Mouse (Mus musculus) liver, embryonic 11.5 days (tissue): ENCODE results near the gene P3h3. TPM values are rescaled to one million over a fixed set of nuclear protein-coding genes. Genes with fewer than 3 reads are reported as not detected.
A peak's percentile ranks its signal among the peaks of the same experiment; 100 is the strongest.

Experiments used
- ATAC-seq: fragments of 200-750 bp; cut with Nextera tagmentation; replicated peaks from 2 replicates; pipeline ENCODE4 v1.8.0; 2017; ENCODE audit warnings: moderate number of reproducible peaks, mild to moderate bottlenecking, moderate TSS enrichment, moderate library complexity; ENCODE audit not compliant: low FRiP score
- DNase-seq: peaks from one replicate; pipeline ENCODE4 v3.0.0-alpha.2; 2017; ENCODE audit warnings: low spot score
- H3K27ac ChIP-seq: fragments of 300-500 bp; sonication (generic); 2 replicates; pipeline ENCODE4 v1.5.1; 2014; ENCODE audit warnings: mild to moderate bottlenecking, low read depth, low read length, control low read depth
- H3K27me3 ChIP-seq: fragments of 300-500 bp; sonication (generic); replicated peaks from 2 replicates; pipeline ENCODE4 v1.6.1; 2014; ENCODE audit warnings: low read length, mixed read lengths; ENCODE audit not compliant: control insufficient read depth, insufficient read depth
- H3K36me3 ChIP-seq: fragments of 300-500 bp; sonication (generic); 2 replicates; pipeline ENCODE4 v1.6.1; 2014; ENCODE audit warnings: mild to moderate bottlenecking, low read length, moderate library complexity, mixed read lengths; ENCODE audit not compliant: control insufficient read depth, insufficient read depth
- H3K4me1 ChIP-seq: fragments of 300-500 bp; sonication (generic); replicated peaks from 2 replicates; pipeline ENCODE4 v1.6.1; 2014; ENCODE audit warnings: low read length, mixed read lengths; ENCODE audit not compliant: control insufficient read depth, insufficient read depth
- H3K4me2 ChIP-seq: fragments of 300-500 bp; sonication (generic); 2 replicates; pipeline ENCODE4 v1.6.1; 2014; ENCODE audit warnings: mild to moderate bottlenecking, control low read depth, moderate library complexity
- H3K4me3 ChIP-seq: fragments of 300-500 bp; sonication (generic); 2 replicates; pipeline ENCODE4 v1.5.1; 2014; ENCODE audit warnings: low read depth, low read length, control low read depth
- H3K9ac ChIP-seq: fragments of 300-500 bp; sonication (generic); 2 replicates; pipeline ENCODE4 v1.6.1; 2014; ENCODE audit warnings: low read depth, low read length, control low read depth
- H3K9me3 ChIP-seq: fragments of 300-500 bp; sonication (generic); 2 replicates; pipeline ENCODE4 v1.6.1; 2016; ENCODE audit warnings: low read length, inconsistent platforms, mixed read lengths; ENCODE audit not compliant: control insufficient read depth
- WGBS: fragments of 180-500 bp; shearing (Covaris S2); extraction: QIAGEN DNeasy Blood & Tissue Kit; methylation state at CpG from one replicate; pipeline ENCODE4 v1.1.7; 2014; 5-methylcytosine and 5-hydroxymethylcytosine counted together
- polyA plus RNA-seq: library from polyadenylated mRNA; unstranded; fragments of >200 nt; fragmentation: Nextera tagmentation; extraction: Ambion mirVana; gene quantifications from 2 replicates; pipeline ENCODE4 v1.2.1, GENCODE M21; 2014

The P3h3 gene
- polyA plus RNA-seq, 1 experiment from 2014 or later = 11.3 TPM

- DNase-seq (peak; percentile 87), ATAC-seq (peak; percentile 84)
- H3K9ac ChIP-seq = peak overlapping the region; percentile 95
- WGBS = under 1% methylated on average over 38 of the region's 38 CpGs
- H3K4me3 ChIP-seq = peak overlapping the region; percentile 90
- H3K27me3 ChIP-seq = no peaks in the 10 kb centered on the region
- peak overlapping the region; percentile 75 for H3K27ac ChIP-seq
- peaks cover 5% of the 10 kb centered on the region; the same call in 1 of the 2 replicates for H3K4me1 ChIP-seq
- H3K9me3 ChIP-seq = no peaks in the 10 kb centered on the region
- peaks cover 22% of the 10 kb centered on the region for H3K36me3 ChIP-seq
- H3K4me2 ChIP-seq = peak overlapping the region; percentile 89
These were observed 27.5 kb downstream of the P3h3 start for GRCm38 (mm10) chr6:124829799-124830700.

- peaks cover 5% of the 10 kb centered on the region; the same call in 1 of the 2 replicates for H3K4me1 ChIP-seq
- DNase-seq (peak; percentile 98), ATAC-seq (peak; percentile 89)
- peak within 1 kb of the TSS; percentile 75 for H3K27ac ChIP-seq
- H3K4me2 ChIP-seq = peak within 1 kb of the TSS; percentile 89
- peak within 1 kb of the TSS; percentile 95 for H3K9ac ChIP-seq
- no peaks in the 10 kb centered on the region for H3K9me3 ChIP-seq
- H3K36me3 ChIP-seq = peaks cover 29% of the 10 kb centered on the region
- WGBS = under 1% methylated on average over 55 of the region's 55 CpGs
- peak within 1 kb of the TSS; percentile 90 for H3K4me3 ChIP-seq
- no peaks in the 10 kb centered on the region for H3K27me3 ChIP-seq
These were observed 28.4 kb downstream of the P3h3 start, which contains the start of the genes Usp5 and Cdca3 for GRCm38 (mm10) chr6:124828868-124829798. Gene Usp5, minus strand, starts transcription at chr6:124829484. Gene Cdca3, plus strand, starts transcription at chr6:124829547.

- 20% methylated on average over 10 of the region's 10 CpGs for WGBS
- H3K36me3 ChIP-seq = peaks cover 37% of the 10 kb centered on the region
- no peaks in the 10 kb centered on the region for H3K9me3 ChIP-seq
- H3K27me3 ChIP-seq = no peaks in the 10 kb centered on the region
- peak overlapping the region; percentile 90 for H3K4me3 ChIP-seq
- H3K9ac ChIP-seq = peak overlapping the region; percentile 70
- ATAC-seq = no peak
- peak overlapping the region; percentile 89 for H3K4me2 ChIP-seq
- H3K27ac ChIP-seq = peak overlapping the region; percentile 39; the same call in 1 of the 2 replicates
- DNase-seq = peak; percentile 54
- peaks cover 5% of the 10 kb centered on the region; the same call in 1 of the 2 replicates for H3K4me1 ChIP-seq
These were observed 29.4 kb downstream of the P3h3 start for GRCm38 (mm10) chr6:124828101-124828592.

GRCm38 (mm10) chr6:124822049-124822448 lies 35.5 kb downstream of the P3h3 start:
- no peaks in the 10 kb centered on the region for H3K9me3 ChIP-seq
- no peak overlapping the region for H3K4me2 ChIP-seq
- no peaks in the 10 kb centered on the region for H3K27me3 ChIP-seq
- peaks cover 80% of the 10 kb centered on the region for H3K36me3 ChIP-seq
- H3K27ac ChIP-seq = no peak overlapping the region
- H3K4me3 ChIP-seq = no peak overlapping the region
- H3K4me1 ChIP-seq = no peaks in the 10 kb centered on the region
- H3K9ac ChIP-seq = no peak overlapping the region
- no peak for DNase-seq
- 95% methylated on average over 4 of the region's 4 CpGs for WGBS
- no peak for ATAC-seq

GRCm38 (mm10) chr6:124820891-124821290 lies 36.7 kb downstream of the P3h3 start:
- no peaks in the 10 kb centered on the region for H3K4me1 ChIP-seq
- 88% methylated on average over 5 of the region's 5 CpGs for WGBS
- ATAC-seq = no peak
- no peak overlapping the region for H3K4me2 ChIP-seq
- H3K27ac ChIP-seq = no peak overlapping the region
- no peaks in the 10 kb centered on the region for H3K9me3 ChIP-seq
- no peak overlapping the region for H3K9ac ChIP-seq
- peaks cover 80% of the 10 kb centered on the region for H3K36me3 ChIP-seq
- H3K4me3 ChIP-seq = no peak overlapping the region
- no peak for DNase-seq
- H3K27me3 ChIP-seq = no peaks in the 10 kb centered on the region

- no peak overlapping the region for H3K27ac ChIP-seq
- ATAC-seq (no peak), DNase-seq (no peak)
- no peak overlapping the region for H3K9ac ChIP-seq
- H3K36me3 ChIP-seq = peaks cover 58% of the 10 kb centered on the region
- no peak overlapping the region for H3K4me3 ChIP-seq
- H3K4me2 ChIP-seq = no peak overlapping the region
- no peaks in the 10 kb centered on the region for H3K9me3 ChIP-seq
- H3K4me1 ChIP-seq = peaks cover 11% of the 10 kb centered on the region
- 75% methylated on average over 8 of the region's 8 CpGs for WGBS
- no peaks in the 10 kb centered on the region for H3K27me3 ChIP-seq
These were observed 39.6 kb downstream of the P3h3 start for GRCm38 (mm10) chr6:124817971-124818370.

- ATAC-seq = no peak
- no peak overlapping the region for H3K4me3 ChIP-seq
- no peaks in the 10 kb centered on the region for H3K9me3 ChIP-seq
- peaks cover 56% of the 10 kb centered on the region for H3K36me3 ChIP-seq
- peaks cover 12% of the 10 kb centered on the region for H3K4me1 ChIP-seq
- H3K4me2 ChIP-seq = no peak overlapping the region
- H3K9ac ChIP-seq = no peak overlapping the region
- no peak for DNase-seq
- no peak overlapping the region for H3K27ac ChIP-seq
- WGBS = 97% methylated on average over 8 of the region's 8 CpGs
- H3K27me3 ChIP-seq = no peaks in the 10 kb centered on the region
These were observed 40.0 kb downstream of the P3h3 start for GRCm38 (mm10) chr6:124817563-124817962.

- DNase-seq = no peak
- Histone ChIP-seq H3K27ac (no peak overlapping the region), H3K4me3 (no peak overlapping the region), H3K27me3 (no peaks in the 10 kb centered on the region), H3K4me1 (peaks cover 16% of the 10 kb centered on the region), H3K4me2 (no peak overlapping the region), H3K36me3 (peaks cover 56% of the 10 kb centered on the region), H3K9me3 (no peaks in the 10 kb centered on the region), H3K9ac (no peak overlapping the region)
- ATAC-seq = no peak
- 95% methylated on average over 11 of the region's 11 CpGs for WGBS
These were observed 40.4 kb downstream of the P3h3 start for GRCm38 (mm10) chr6:124817125-124817524.
